Mouse (Mus musculus) heart, postnatal 14 days (tissue): ENCODE measurements around the gene Disp1. TPM values are rescaled to one million over a fixed set of nuclear protein-coding genes. Genes with fewer than 3 reads are reported as not detected.

Experiments
- DNase-seq, 2 experiments: peaks; one replicate each; pipeline ENCODE4 v3.0.0; 2021 to 2022
- intact Hi-C: fragments of 180-260 bp; cut with DNase I; formaldehyde crosslinking; loops from one replicate; pipeline ENCODE4 v1.15.1; 2025
- microRNA-seq, 2 experiments: library from miRNA; unstranded; fragments of <30 nt; microRNA quantifications; one replicate each; pipeline ENCODE4 v1.2.0; 2021 to 2022
- total RNA-seq, 2 experiments: library from RNA; stranded (reverse); gene quantifications; 2 replicates each; pipeline ENCODE4 v1.2.3; 2021

Disp1 gene
- total RNA-seq, 2 experiments from 2014 or later, result 7.5 to 8.5 TPM

DNA sequence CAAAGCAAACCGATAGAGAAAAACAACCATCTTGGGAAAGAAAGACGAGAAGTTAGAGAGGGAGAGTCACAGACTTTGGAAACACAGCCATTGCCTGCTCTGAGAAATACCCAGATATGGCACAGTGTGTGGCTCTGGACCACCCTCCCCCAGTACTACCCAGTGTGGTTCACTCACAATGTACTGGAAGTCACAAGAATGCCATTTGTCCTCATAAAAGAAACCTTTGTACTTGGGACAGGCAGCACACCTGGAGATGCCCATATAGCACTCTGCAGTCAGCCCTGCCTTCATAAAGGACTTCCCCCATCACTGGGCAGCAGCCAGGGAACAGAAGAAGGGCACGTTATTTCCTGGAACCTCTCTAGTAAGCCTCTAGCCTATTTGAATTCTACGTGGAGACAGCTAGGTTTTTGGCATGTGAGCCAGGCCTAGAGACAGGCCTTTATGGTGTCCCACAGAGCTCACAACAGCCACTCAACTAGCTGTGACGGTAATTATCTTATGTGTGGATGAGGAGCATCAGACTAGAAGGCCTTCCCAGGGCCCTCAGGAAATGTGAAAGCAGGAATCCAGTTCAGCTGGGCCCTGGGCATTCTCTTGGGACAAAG lies 173.3 kb downstream of the Disp1 start:
- DNase-seq, result no peak
- intact Hi-C loops, result no loop called here

DNA sequence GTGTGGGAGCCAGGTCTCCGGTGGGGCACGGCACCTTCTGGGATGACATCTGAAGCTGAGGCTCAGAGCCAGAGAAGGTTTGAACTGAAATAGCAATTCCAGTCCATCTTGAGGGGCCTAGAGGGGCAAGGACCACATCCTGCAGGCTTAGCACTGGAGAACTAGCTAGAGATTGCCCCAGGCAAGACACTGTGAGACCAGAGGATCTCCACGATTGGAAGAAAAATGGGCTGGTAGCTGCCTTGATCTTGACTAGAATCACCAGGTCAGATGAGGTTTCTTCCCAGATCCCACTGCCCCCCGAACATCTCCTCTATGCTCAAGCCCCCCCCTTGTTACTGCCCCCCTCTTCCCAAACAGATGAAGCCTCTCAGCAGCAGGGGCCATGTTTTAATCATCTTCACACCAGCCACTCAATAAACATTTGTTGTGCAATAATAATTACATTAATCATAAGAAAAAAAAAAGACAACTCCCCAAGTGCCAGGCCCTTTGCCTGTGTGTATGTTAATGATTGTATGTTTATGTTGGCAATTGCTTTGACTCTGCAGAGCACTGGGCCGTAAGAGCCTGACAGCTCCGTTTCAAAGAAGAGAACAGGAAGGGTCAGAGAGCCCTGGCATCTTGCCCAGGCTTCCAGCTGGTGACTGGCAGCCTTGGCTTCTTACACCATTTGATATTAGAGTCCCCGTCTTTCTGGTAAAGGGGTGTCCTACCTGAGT lies 174.0 kb downstream of the Disp1 start:
- intact Hi-C loops, result no loop called here
- peak; percentile 48 to 51 for DNase-seq

GRCm38 (mm10) chr1:183046081-183046480 lies 175.2 kb downstream of the Disp1 start:
- DNase-seq, result no peak
- intact Hi-C loops, result no loop called here

GRCm38 (mm10) chr1:183043161-183043812 lies 178.0 kb downstream of the Disp1 start:
- intact Hi-C loops, result no loop called here
- peak; percentile 38 to 48 for DNase-seq

DNA sequence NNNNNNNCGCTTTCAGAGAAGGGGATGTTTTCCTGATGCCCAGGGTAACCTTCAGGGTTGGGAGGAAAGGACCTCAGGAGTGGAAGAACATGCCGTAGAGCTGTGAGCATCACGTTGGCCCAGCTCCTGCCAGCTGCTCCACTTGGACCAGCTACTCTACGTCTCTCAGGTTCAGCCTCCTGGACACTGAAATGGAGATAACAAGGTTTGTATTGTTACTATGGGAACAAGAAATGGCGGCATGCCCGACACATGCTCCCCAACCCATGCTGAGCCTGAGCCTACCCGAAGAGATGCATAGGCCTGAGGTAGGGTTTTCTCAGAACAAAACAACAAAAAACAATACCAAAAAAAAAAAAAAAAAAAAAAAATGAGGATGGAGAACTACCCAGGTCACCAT lies 179.6 kb downstream of the Disp1 start:
- peak; percentile 46 to 53 for DNase-seq
- intact Hi-C loops, result no loop called here

GRCm38 (mm10) chr1:183040847-183041382 lies 180.4 kb downstream of the Disp1 start:
- peak; percentile 46 to 58 for DNase-seq
- intact Hi-C loops, result no loop called here

- DNase-seq, result no peak
- intact Hi-C loops, result no loop called here
Measured at GRCm38 (mm10) chr1:183039881-183040708, 181.2 kb downstream of the Disp1 start.

DNA sequence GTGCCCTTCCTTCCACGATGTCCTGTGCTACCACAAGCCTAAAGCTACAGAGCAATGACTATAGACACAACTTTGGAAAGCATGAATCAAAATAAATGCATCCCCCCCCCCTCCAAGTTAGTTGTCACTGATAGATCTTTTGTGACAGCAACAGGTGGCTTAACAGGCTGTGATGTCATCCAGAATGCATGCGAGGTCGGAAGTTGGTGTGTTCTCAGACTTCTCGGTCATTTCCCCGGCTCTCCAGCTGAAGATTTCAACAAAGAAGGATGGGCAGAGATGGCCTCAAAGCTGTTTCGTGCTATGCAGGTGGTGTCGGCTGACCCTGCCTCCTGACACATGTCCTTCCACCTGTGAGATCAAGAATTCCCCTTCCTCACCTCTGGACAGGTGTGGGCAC lies 181.9 kb downstream of the Disp1 start:
- no peak for DNase-seq
- intact Hi-C loops, result no loop called here

Small RNA genes within 50 kb of the gene (microRNA-seq; reads per million reads assigned to microRNA genes)
- gene Gm24975, result 0 reads per million in 2 experiments

Other genes starting within 250 kb of the Disp1 start
- 10 to 100 TPM; 22.4 to 28.4 TPM for gene Aida, start 75.1 kb upstream of the Disp1 start, total RNA-seq
- gene Brox, start 75.7 kb upstream of the Disp1 start, total RNA-seq, result 10 to 100 TPM; 36.1 to 40.1 TPM
- 100 to 1,000 TPM; 104 to 115 TPM for gene Mia3, start 148.0 kb upstream of the Disp1 start, total RNA-seq
- 10 to 100 TPM in 1 of 2 experiments, 1 to 10 TPM in 1; 9.6 to 13.0 TPM for gene Taf1a, start 167.5 kb upstream of the Disp1 start, total RNA-seq
- under 1 TPM in 1 of 2 experiments, not detected in 1; 0.07 TPM for gene Hhipl2, start 196.7 kb upstream of the Disp1 start, total RNA-seq